Mouse (Mus musculus): ENCODE results near the gene Plagl2.

Plagl2 gene

GRCm38 (mm10) chr2:153191242-153191641 is 50.0 kb downstream of the Plagl2 start:
- no peak for DNase-seq (ENCODE audit: low read depth, low spot score)

- no peak for DNase-seq (ENCODE audit: low read depth, low spot score)
These were observed 53.4 kb downstream of the Plagl2 start for GRCm38 (mm10) chr2:153187848-153188247.

GRCm38 (mm10) chr2:153186176-153186591 is 55.0 kb downstream of the Plagl2 start:
- DNase-seq (ENCODE audit: low read depth, low spot score), result no peak

DNA sequence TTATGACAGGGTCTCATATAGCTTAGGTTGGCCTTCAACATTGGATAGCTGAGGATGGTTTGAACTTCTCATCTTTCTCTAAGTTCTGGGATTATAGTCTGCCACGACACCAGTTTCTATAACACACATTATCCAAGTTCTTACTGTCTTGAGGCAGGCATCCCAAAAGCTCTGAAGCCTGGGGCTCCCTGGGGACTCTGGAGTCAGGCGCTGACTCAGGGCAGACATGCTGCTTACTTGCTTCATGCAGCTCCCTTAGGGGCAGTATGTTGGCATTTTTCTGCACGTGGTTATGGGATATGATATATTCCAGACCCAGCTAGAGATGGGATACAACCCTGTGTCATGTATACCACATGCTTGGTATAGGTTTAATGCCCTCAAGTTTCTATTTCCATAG is 61.3 kb downstream of the Plagl2 start:
- no peak for DNase-seq (ENCODE audit: low read depth, low spot score)

- no peak for DNase-seq (ENCODE audit: low read depth, low spot score)
These were observed 61.9 kb downstream of the Plagl2 start for GRCm38 (mm10) chr2:153179126-153179860.
